Mouse (Mus musculus) midbrain, embryonic 12.5 days (tissue): ENCODE data around the gene AC140267.1. TPM values are rescaled to one million over a fixed set of nuclear protein-coding genes. Genes with fewer than 3 reads are reported as not detected.

ENCODE experiments used
- ATAC-seq: fragments of 200-750 bp; cut with Nextera tagmentation; 2 replicates; pipeline ENCODE4 v1.8.0; 2017; ENCODE audit warnings: low read depth, moderate TSS enrichment, moderate library complexity; ENCODE audit not compliant: low FRiP score
- H3K27ac ChIP-seq: fragments of 300-500 bp; sonication (generic); replicated peaks from 2 replicates; pipeline ENCODE4 v1.5.1; 2016; ENCODE audit warnings: mild to moderate bottlenecking
- H3K27me3 ChIP-seq: fragments of 300-500 bp; sonication (generic); 2 replicates; pipeline ENCODE4 v1.6.1; 2016; ENCODE audit warnings: mild to moderate bottlenecking
- H3K36me3 ChIP-seq: fragments of 300-500 bp; sonication (generic); 2 replicates; pipeline ENCODE4 v1.6.1; 2016
- H3K4me1 ChIP-seq: fragments of 300-500 bp; sonication (generic); 2 replicates; pipeline ENCODE4 v1.6.1; 2016
- H3K4me2 ChIP-seq: fragments of 300-500 bp; sonication (generic); replicated peaks from 2 replicates; pipeline ENCODE4 v1.6.1; 2016; ENCODE audit warnings: mild to moderate bottlenecking, moderate library complexity
- H3K4me3 ChIP-seq: fragments of 300-500 bp; sonication (generic); 2 replicates; pipeline ENCODE4 v1.5.1; 2016; ENCODE audit warnings: mild to moderate bottlenecking
- H3K9ac ChIP-seq: fragments of 300-500 bp; sonication (generic); replicated peaks from 2 replicates; pipeline ENCODE4 v1.6.1; 2016; ENCODE audit warnings: mild to moderate bottlenecking, moderate library complexity
- H3K9me3 ChIP-seq: fragments of 300-500 bp; sonication (generic); 2 replicates; pipeline ENCODE4 v1.6.1; 2016; ENCODE audit warnings: mild to moderate bottlenecking
- whole genome bisulfite sequencing: fragments of 180-500 bp; shearing (Covaris S2); methylation state at CpG from one replicate; pipeline ENCODE4 v1.1.7; 2016; 5-methylcytosine and 5-hydroxymethylcytosine counted together
- polyA plus RNA-seq: library from polyadenylated mRNA; unstranded; fragments of >200 nt; fragmentation: Nextera tagmentation; extraction: Ambion mirVana; gene quantifications from 2 replicates; pipeline ENCODE4 v1.2.1, GENCODE M21; 2016

AC140267.1 gene
- polyA plus RNA-seq, 1 experiment from 2014 or later, result 4.1 TPM

DNA sequence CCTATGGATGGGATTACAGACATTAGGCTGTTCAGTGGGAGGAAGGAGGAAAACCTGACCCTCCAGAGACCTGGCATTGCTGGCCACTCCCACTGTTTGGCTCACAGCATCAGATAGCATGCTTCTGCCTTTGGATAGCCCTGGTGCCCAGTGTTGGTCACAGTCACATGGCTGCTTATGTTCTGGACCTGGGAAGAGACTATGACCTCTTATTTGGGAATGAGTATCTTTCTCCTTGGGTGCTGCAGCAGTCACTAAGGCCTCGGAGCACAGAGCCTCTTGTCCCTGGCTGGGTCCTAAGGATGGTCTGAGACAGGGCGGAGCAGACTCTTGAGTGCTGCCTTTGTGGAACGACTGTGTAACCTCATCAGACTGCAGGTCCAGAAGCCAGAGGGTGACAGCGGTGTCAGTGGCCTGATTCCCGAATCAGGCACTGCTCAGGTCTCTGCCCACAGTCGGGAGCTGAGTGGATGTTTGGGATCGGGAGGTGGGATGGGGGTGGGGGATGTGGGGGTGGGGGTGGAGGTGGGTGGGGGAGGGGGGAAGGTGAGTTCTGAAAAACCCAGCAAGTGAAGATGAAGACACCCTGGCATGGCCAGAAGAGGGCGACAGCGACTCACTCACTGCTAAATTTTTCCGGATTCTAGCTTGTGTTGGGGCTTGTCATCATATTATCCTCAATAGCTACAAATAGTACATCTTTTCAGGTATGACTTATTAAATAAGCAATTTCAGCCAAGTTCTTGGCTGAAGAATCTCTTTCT is 19.7 kb upstream of the AC140267.1 start:
- Histone ChIP-seq H3K36me3 (peaks cover 38% of the 10 kb centered on the region), H3K9ac (no peak overlapping the region), H3K4me3 (no peak overlapping the region), H3K27ac (no peak overlapping the region), H3K27me3 (no peaks in the 10 kb centered on the region), H3K9me3 (no peaks in the 10 kb centered on the region), H3K4me2 (no peak overlapping the region), H3K4me1 (no peaks in the 10 kb centered on the region)
- no peak for ATAC-seq
- WGBS, result 18% methylated on average over 9 of the region's 10 CpGs

DNA sequence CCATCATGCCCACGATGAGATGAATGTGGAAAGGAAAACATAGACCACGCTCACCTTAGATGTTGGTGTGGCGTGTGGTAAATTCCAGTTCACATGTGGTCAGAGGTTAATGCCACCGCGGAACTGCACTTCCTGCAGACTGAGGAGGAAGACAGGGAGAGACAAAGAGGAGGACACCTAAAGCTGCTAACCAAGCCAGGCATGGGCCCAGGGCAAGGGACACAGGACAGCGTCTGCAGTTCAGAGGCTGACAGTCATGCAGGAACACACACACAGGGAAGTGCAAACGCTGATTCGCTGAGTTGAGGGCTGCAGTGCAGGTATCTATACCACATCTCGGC is 19.2 kb upstream of the AC140267.1 start:
- Histone ChIP-seq H3K27ac (no peak overlapping the region), H3K4me3 (no peak overlapping the region), H3K4me1 (no peaks in the 10 kb centered on the region), H3K27me3 (no peaks in the 10 kb centered on the region), H3K9ac (no peak overlapping the region), H3K4me2 (no peak overlapping the region), H3K9me3 (no peaks in the 10 kb centered on the region), H3K36me3 (peaks cover 32% of the 10 kb centered on the region)
- no peak for ATAC-seq
- 65% methylated on average over 9 of the region's 9 CpGs for WGBS

DNA sequence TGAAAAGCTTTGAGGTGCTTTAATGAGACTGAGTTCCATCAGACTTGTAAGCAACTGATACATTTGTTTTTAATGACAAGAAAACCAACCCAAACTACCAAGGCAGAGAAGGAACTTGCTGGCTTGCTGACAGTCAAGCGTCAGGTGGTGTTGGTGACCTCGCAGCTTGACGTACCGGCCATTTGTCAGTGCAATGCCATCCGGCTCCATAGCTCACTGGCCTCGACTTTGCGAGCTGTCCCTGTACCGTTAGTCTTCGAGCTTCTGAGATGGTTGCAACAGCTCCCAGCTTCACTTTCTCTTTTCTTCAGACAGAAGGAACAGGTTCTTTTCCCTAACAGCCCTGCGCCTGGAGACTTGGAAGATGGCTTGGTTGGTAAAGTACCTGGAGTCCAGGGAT is 18.2 kb upstream of the AC140267.1 start:
- H3K4me3 ChIP-seq, result no peak overlapping the region
- no peak overlapping the region for H3K4me2 ChIP-seq
- H3K9ac ChIP-seq, result no peak overlapping the region
- WGBS, result 94% methylated on average over 10 of the region's 10 CpGs
- no peak overlapping the region for H3K27ac ChIP-seq
- no peaks in the 10 kb centered on the region for H3K27me3 ChIP-seq
- no peaks in the 10 kb centered on the region for H3K4me1 ChIP-seq
- no peaks in the 10 kb centered on the region for H3K9me3 ChIP-seq
- H3K36me3 ChIP-seq, result peaks cover 22% of the 10 kb centered on the region
- no peak for ATAC-seq

DNA sequence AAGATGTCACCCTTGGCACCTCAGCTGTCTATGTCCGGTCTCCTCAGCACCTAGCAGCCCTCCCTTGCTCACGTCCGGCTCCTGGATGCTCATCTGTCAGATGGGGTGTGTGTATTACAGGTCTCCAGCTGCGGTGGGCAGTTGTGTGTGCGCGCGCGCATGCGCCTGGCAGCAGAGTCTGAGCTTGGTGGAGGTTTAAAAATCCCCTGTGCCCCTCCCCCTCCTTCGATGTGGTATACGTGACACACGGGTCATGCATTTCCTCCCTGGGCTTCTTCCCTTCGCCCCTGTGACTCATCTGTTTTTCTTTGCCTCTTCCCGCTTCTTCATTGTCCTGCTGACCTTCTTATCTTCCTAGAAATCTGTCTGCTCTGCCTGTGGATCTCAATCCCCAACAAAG is 16.4 kb upstream of the AC140267.1 start:
- WGBS, result 51% methylated on average over 14 of the region's 14 CpGs
- H3K36me3 ChIP-seq, result peaks cover 14% of the 10 kb centered on the region
- no peak overlapping the region for H3K27ac ChIP-seq
- no peak for ATAC-seq
- no peaks in the 10 kb centered on the region for H3K9me3 ChIP-seq
- H3K27me3 ChIP-seq, result no peaks in the 10 kb centered on the region
- H3K4me3 ChIP-seq, result no peak overlapping the region
- H3K9ac ChIP-seq, result no peak overlapping the region
- no peaks in the 10 kb centered on the region for H3K4me1 ChIP-seq
- H3K4me2 ChIP-seq, result no peak overlapping the region

DNA sequence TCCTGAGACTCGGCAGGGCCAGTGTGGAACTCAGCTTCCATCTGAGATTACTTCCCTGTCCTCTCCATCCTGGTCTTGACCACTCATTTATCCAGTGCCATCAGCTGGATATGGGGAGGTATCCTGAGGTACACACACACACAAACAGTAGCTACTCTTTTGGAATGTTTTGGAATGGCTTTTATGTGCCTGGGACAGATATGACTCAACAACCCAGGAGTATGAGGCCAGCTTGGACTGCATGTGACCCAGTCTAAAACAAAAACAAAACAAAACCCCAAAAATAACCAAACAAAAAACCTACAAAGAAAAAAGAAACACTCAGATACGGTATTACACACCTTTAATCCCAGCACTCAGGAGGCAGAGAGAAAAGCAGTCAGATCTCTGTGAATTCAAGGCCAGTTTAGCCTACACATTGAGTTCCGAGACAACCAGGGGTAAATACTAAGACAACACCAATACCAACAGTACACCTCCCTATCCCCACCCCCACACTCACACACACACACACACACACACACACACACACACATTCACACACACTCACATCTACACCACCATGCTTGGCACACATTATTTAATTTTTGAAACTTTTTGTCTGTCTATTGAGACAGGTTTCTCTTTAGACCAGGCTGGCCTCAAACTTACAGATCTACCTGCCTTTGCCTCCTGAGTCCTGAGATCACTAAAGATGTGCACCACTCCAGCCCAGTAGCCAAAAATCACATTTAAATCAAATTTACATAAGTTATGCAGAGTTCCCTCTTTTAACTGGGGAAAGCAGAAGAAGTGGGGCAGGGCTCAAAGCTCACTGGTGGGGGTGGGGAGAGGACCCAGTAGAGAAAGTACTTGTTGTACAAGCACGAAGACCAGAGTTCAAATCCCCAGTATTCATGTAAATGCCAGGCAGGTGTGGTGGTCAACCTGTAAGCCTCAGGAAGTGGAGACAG is 15.7 kb upstream of the AC140267.1 start:
- no peaks in the 10 kb centered on the region for H3K27me3 ChIP-seq
- H3K27ac ChIP-seq, result no peak overlapping the region
- H3K9me3 ChIP-seq, result no peaks in the 10 kb centered on the region
- H3K4me3 ChIP-seq, result no peak overlapping the region
- no peak overlapping the region for H3K4me2 ChIP-seq
- ATAC-seq, result no peak
- no peaks in the 10 kb centered on the region for H3K4me1 ChIP-seq
- H3K36me3 ChIP-seq, result peaks cover 7% of the 10 kb centered on the region; the same call in 1 of the 2 replicates
- no peak overlapping the region for H3K9ac ChIP-seq
- 76% methylated on average over 4 of the region's 4 CpGs for WGBS

DNA sequence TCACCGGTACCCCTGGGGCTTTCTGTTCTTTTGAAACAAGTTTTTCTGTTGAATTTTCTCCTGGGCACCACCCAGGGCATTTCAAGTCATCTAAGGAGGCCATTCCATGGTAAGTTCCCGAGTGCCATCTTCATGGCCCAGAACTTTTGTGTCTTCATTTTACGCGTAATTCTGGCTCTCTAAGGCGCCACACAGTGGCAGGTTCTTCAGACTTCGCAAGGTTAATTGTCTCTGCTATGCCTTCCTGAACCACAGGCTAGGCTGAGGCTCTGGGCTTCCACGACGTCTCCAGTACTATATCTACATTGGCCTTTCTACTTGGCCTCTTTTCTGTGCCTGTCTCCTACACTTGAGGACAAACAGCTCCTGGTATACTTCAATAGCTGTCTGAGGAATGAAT is 14.6 kb upstream of the AC140267.1 start:
- no peak for ATAC-seq
- Histone ChIP-seq H3K27me3 (no peaks in the 10 kb centered on the region), H3K4me1 (no peaks in the 10 kb centered on the region), H3K36me3 (0 out of 2 replicates have a peak, but pooled peaks cover 6% of the 10 kb centered on the region), H3K9ac (no peak overlapping the region), H3K4me2 (no peak overlapping the region), H3K4me3 (no peak overlapping the region), H3K9me3 (no peaks in the 10 kb centered on the region), H3K27ac (no peak overlapping the region)
- WGBS, result 73% methylated on average over 8 of the region's 8 CpGs

DNA sequence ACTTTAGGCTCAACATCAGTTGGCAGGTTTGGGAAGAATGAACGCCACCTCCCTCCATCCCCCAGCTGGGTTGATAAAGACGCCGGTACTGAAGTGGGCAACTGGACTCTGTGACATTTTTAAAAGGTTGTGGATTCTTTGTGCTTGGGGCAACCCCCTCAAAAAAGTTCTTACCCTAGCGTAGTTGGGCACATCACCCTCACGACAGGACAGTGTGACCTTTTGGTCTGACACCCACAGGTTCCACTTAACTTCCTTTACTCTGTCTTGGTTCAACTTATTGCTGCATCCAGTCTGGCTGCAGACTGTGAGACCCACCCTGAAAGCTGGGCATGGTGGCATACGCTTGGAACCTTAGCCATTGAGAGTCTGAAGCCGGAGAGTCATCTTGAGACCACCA is 11.9 kb upstream of the AC140267.1 start:
- ATAC-seq, result no peak

DNA sequence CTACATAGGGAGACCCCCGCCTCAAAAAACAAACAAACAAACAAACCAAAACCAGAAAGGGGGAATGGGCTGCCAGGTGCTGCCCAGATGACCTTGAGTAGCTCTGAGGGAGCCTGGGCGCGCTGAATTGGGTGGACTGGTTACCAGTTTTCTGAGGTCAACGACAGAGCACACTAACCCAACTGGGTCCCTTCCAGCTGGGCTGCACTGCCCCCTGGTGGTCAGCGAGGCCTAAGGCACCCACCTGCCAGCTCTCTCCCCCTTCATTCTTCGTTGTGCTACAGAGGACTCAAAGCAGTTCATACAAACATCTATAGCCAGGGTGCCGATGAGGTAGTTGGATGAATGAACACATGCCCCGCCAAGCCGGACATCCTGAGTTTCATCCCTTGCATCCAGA is 10.4 kb upstream of the AC140267.1 start:
- no peaks in the 10 kb centered on the region for H3K36me3 ChIP-seq
- no peaks in the 10 kb centered on the region for H3K9me3 ChIP-seq
- H3K27ac ChIP-seq, result no peak overlapping the region
- no peak overlapping the region for H3K4me2 ChIP-seq
- no peak overlapping the region for H3K4me3 ChIP-seq
- no peak for ATAC-seq
- no peak overlapping the region for H3K9ac ChIP-seq
- H3K27me3 ChIP-seq, result no peaks in the 10 kb centered on the region
- 0 out of 2 replicates have a peak, but pooled peaks cover 7% of the 10 kb centered on the region for H3K4me1 ChIP-seq
- 26% methylated on average over 9 of the region's 9 CpGs for WGBS

More for the DNA sequence above, 11.9 kb upstream of the AC140267.1 start:
- no peaks in the 10 kb centered on the region for H3K36me3 ChIP-seq
- H3K9ac ChIP-seq, result no peak overlapping the region
- 91% methylated on average over 7 of the region's 7 CpGs for WGBS
- no peak overlapping the region for H3K4me3 ChIP-seq
- no peaks in the 10 kb centered on the region for H3K27me3 ChIP-seq
- H3K27ac ChIP-seq, result no peak overlapping the region
- no peaks in the 10 kb centered on the region for H3K9me3 ChIP-seq
- H3K4me1 ChIP-seq, result 0 out of 2 replicates have a peak, but pooled peaks cover 7% of the 10 kb centered on the region
- no peak overlapping the region for H3K4me2 ChIP-seq

DNA sequence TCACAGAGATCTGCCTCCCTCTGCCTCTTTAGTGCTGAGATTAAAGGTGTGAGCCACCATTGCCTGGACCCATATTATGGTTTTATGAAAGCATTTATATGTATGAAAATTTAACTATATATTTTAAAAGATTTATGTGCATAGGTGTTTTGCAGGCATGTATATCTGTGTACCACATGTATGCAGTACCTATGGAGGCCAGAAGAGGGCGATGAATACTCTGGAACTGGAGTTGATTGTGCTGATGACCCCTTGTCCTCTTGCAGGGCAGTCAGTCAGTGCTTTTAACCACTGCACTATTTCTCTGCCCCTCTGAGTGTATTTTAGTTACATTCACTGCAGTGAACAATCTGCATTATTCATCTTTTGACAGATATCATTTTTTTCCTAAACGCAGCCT is 9.8 kb upstream of the AC140267.1 start:
- 0 out of 2 replicates have a peak, but pooled peaks cover 7% of the 10 kb centered on the region for H3K4me1 ChIP-seq
- H3K4me3 ChIP-seq, result no peak overlapping the region
- H3K36me3 ChIP-seq, result no peaks in the 10 kb centered on the region
- WGBS, result 50% methylated on average over 2 of the region's 2 CpGs
- no peaks in the 10 kb centered on the region for H3K9me3 ChIP-seq
- no peaks in the 10 kb centered on the region for H3K27me3 ChIP-seq
- no peak overlapping the region for H3K4me2 ChIP-seq
- H3K9ac ChIP-seq, result no peak overlapping the region
- no peak overlapping the region for H3K27ac ChIP-seq
- ATAC-seq, result no peak

DNA sequence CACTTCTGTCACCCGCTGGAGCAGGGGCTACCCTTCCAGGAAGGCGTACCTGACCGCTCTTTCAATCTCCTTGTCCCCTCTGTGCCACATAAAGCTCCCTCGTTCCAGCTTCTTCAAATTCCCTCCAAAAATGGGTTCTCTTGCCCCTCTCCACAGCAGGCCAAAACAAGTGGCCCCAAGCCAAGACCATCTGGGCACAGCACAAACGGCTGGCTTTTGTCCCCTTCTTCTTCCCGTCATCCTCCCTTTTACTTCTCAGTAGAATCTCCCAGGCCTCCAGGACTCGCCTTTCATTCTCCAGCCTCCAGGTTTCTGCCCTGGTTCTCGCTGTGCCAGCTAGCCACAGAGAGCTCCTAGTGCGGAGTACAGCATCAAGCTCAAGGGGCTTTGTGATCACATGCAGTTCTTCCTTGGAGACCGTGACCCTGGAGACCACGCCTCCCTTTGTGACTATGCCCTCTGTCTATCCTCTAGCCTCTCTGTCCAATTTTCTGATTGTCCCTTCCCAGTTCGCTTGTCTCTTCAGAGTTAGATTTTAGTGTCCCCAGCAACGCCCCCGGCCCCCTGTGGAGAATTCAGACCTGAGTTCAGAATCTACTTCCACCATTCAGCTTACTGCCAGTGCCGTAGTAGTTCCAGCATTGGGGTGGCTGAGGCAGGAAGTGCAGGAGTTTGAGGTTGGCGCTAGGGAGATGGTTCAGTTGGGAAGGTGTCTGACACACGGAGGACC is 7.4 kb upstream of the AC140267.1 start:
- 69% methylated on average over 17 of the region's 17 CpGs for WGBS

DNA sequence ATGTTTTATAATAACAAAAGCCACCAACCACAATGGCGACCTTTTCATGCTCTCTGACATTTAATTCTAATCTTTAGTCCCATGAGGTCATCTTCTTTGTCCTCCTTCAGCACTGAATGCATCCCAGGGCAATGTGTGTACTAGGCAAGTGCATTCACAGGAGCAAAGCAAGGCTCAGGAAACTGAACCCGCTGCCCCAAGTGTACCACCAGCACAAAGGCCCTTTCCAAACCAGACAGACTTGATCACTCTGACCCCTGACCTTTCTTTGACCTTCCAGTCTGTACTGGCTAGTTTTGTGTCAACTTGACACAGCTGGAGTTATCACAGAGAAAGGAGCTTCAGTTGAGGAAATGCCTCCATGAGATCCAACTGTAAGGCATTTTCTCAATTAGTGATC is 3.3 kb upstream of the AC140267.1 start:
- ATAC-seq, result no peak
- peaks cover 25% of the 10 kb centered on the region for H3K4me1 ChIP-seq
- no peak overlapping the region for H3K9ac ChIP-seq
- H3K36me3 ChIP-seq, result peaks cover 18% of the 10 kb centered on the region
- H3K4me3 ChIP-seq, result no peak overlapping the region
- no peak overlapping the region for H3K27ac ChIP-seq
- WGBS, result 36% methylated on average over 2 of the region's 2 CpGs
- H3K9me3 ChIP-seq, result no peaks in the 10 kb centered on the region
- no peaks in the 10 kb centered on the region for H3K27me3 ChIP-seq
- no peak overlapping the region for H3K4me2 ChIP-seq

More for the DNA sequence above, 7.4 kb upstream of the AC140267.1 start:
- H3K4me2 ChIP-seq, result no peak overlapping the region
- no peaks in the 10 kb centered on the region for H3K36me3 ChIP-seq
- H3K27me3 ChIP-seq, result no peaks in the 10 kb centered on the region
- no peak overlapping the region for H3K4me3 ChIP-seq
- no peak overlapping the region for H3K27ac ChIP-seq
- ATAC-seq, result no peak
- H3K4me1 ChIP-seq, result peaks cover 11% of the 10 kb centered on the region; the same call in 1 of the 2 replicates
- no peak overlapping the region for H3K9ac ChIP-seq
- no peaks in the 10 kb centered on the region for H3K9me3 ChIP-seq
